Mouse (Mus musculus) heart, embryonic 16.5 days (tissue): ENCODE measurements around the gene Iscu. TPM values are rescaled to one million over a fixed set of nuclear protein-coding genes. Genes with fewer than 3 reads are reported as not detected.

Source experiments
- ATAC-seq: fragments of 200-750 bp; cut with Nextera tagmentation; replicated peaks from 2 replicates; pipeline ENCODE4 v1.8.0; 2017; ENCODE audit warnings: moderate number of reproducible peaks; ENCODE audit not compliant: insufficient read depth, low FRiP score; ENCODE audit errors: extremely low read depth
- H3K27ac ChIP-seq: fragments of 300-500 bp; sonication (generic); 2 replicates; pipeline ENCODE4 v1.5.1; 2014; ENCODE audit warnings: mild to moderate bottlenecking, low read length, control low read depth, moderate library complexity
- H3K27me3 ChIP-seq: fragments of 300-500 bp; sonication (generic); 2 replicates; pipeline ENCODE4 v1.6.1; 2014; ENCODE audit warnings: low read length, mixed read lengths; ENCODE audit not compliant: control insufficient read depth, insufficient read depth
- H3K36me3 ChIP-seq: fragments of 300-500 bp; sonication (generic); 2 replicates; pipeline ENCODE4 v1.6.1; 2014; ENCODE audit not compliant: control insufficient read depth, insufficient read depth
- H3K4me1 ChIP-seq: fragments of 300-500 bp; sonication (generic); 2 replicates; pipeline ENCODE4 v1.6.1; 2014; ENCODE audit warnings: low read length, mixed read lengths; ENCODE audit not compliant: control insufficient read depth, insufficient read depth
- H3K4me2 ChIP-seq: fragments of 300-500 bp; sonication (generic); 2 replicates; pipeline ENCODE4 v1.6.1; 2014; ENCODE audit warnings: low read depth, mild to moderate bottlenecking, control low read depth, low read length
- H3K4me3 ChIP-seq: fragments of 300-500 bp; sonication (generic); 2 replicates; pipeline ENCODE4 v1.5.1; 2014; ENCODE audit warnings: mild to moderate bottlenecking, control low read depth, low read length
- H3K9ac ChIP-seq: fragments of 300-500 bp; sonication (generic); 2 replicates; pipeline ENCODE4 v1.6.1; 2014; ENCODE audit warnings: low read length, control low read depth
- H3K9me3 ChIP-seq: fragments of 300-500 bp; sonication (generic); replicated peaks from 2 replicates; pipeline ENCODE4 v1.6.1; 2016; ENCODE audit warnings: low read length; ENCODE audit not compliant: control insufficient read depth
- WGBS: fragments of 180-500 bp; shearing (Covaris S2); extraction: QIAGEN DNeasy Blood & Tissue Kit; methylation state at CpG from one replicate; pipeline ENCODE4 v1.1.7; 2014; 5-methylcytosine and 5-hydroxymethylcytosine counted together
- polyA plus RNA-seq: library from polyadenylated mRNA; unstranded; fragments of >200 nt; fragmentation: Nextera tagmentation; extraction: Ambion mirVana; gene quantifications from 2 replicates; pipeline ENCODE4 v1.2.1, GENCODE M21; 2015

Gene Iscu
- polyA plus RNA-seq, 1 experiment from 2014 or later, result 136 TPM

- no peak overlapping the region for H3K9ac ChIP-seq
- H3K27me3 ChIP-seq, result peaks cover 3% of the 10 kb centered on the region; the same call in 1 of the 2 replicates
- WGBS, result 64% methylated on average over 16 of the region's 16 CpGs
- no peak overlapping the region for H3K4me2 ChIP-seq
- H3K27ac ChIP-seq, result no peak overlapping the region
- no peaks in the 10 kb centered on the region for H3K36me3 ChIP-seq
- no peak for ATAC-seq
- H3K4me3 ChIP-seq, result no peak overlapping the region
- no peaks in the 10 kb centered on the region for H3K9me3 ChIP-seq
- peaks cover 6% of the 10 kb centered on the region; the same call in 1 of the 2 replicates for H3K4me1 ChIP-seq
Measured at GRCm38 (mm10) chr5:113791197-113792095, 18.9 kb downstream of the Iscu start.

DNA sequence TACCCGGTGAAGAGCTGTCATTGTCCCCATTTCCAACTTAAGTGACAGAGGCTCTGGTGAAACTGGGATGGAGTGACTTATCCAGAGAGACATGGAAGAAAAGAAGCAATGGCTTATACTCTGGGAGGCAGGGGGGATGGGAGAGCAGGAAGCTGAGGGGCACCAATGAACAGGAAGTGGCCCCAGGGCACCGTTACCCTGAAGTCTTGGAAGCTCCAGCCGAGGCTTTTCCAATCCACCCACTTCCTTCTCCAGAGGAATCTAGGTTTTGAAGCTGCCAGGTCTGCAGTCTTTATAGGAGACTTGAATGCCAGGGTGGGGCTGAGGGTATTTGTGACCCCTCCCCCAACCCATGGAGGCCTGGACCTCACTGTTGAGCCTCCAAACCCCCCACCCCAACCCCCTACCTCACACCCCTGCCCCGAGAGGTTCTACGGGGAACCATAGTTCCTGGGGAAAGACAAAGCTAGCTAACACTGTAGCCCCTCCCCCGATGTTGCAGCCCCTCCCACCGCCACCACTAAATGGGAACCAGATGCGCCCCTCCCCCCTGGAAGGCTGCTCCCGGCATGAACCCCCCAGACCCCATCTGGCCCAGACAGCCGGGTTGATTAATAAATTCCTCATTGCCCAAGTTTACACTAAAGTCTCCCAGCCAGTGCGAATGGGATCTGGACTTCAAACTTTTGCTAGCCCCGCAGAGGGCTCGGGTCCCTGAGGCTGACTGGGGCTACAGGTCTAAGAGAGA lies 24.0 kb downstream of the Iscu start:
- no peak for ATAC-seq
- 7% methylated on average over 13 of the region's 13 CpGs for WGBS
- H3K9me3 ChIP-seq, result no peaks in the 10 kb centered on the region
- H3K9ac ChIP-seq, result 0 out of 2 replicates have a peak overlapping the region, but pooled peaks have one; percentile 43
- H3K27ac ChIP-seq, result peak overlapping the region; percentile 30; the same call in 1 of the 2 replicates
- no peak overlapping the region for H3K4me3 ChIP-seq
- peaks cover 12% of the 10 kb centered on the region for H3K27me3 ChIP-seq
- H3K36me3 ChIP-seq, result no peaks in the 10 kb centered on the region
- peak overlapping the region; percentile 21 for H3K4me2 ChIP-seq
- H3K4me1 ChIP-seq, result peaks cover 12% of the 10 kb centered on the region

- H3K4me2 ChIP-seq, result peak overlapping the region; percentile 21
- WGBS, result 23% methylated on average over 19 of the region's 19 CpGs
- no peak for ATAC-seq
- peak overlapping the region; percentile 30; the same call in 1 of the 2 replicates for H3K27ac ChIP-seq
- peaks cover 12% of the 10 kb centered on the region for H3K4me1 ChIP-seq
- H3K36me3 ChIP-seq, result no peaks in the 10 kb centered on the region
- H3K4me3 ChIP-seq, result no peak overlapping the region
- no peaks in the 10 kb centered on the region for H3K9me3 ChIP-seq
- H3K27me3 ChIP-seq, result peaks cover 12% of the 10 kb centered on the region
- 0 out of 2 replicates have a peak overlapping the region, but pooled peaks have one; percentile 43 for H3K9ac ChIP-seq
Measured at GRCm38 (mm10) chr5:113797149-113797882, 24.8 kb downstream of the Iscu start.

GRCm38 (mm10) chr5:113798525-113798924 lies 26.0 kb downstream of the Iscu start:
- Histone ChIP-seq H3K9me3 (no peaks in the 10 kb centered on the region), H3K27me3 (peaks cover 12% of the 10 kb centered on the region), H3K4me2 (peak overlapping the region; percentile 0; the same call in 1 of the 2 replicates), H3K9ac (no peak overlapping the region), H3K4me1 (peaks cover 12% of the 10 kb centered on the region), H3K36me3 (no peaks in the 10 kb centered on the region), H3K4me3 (no peak overlapping the region), H3K27ac (no peak overlapping the region)
- 63% methylated on average over 9 of the region's 9 CpGs for WGBS
- ATAC-seq, result no peak

GRCm38 (mm10) chr5:113799691-113800090 lies 27.1 kb downstream of the Iscu start:
- peak overlapping the region; percentile 46; the same call in 1 of the 2 replicates for H3K27ac ChIP-seq
- peak overlapping the region; percentile 43 for H3K4me3 ChIP-seq
- H3K4me2 ChIP-seq, result peak overlapping the region; percentile 49
- H3K9ac ChIP-seq, result peak overlapping the region; percentile 39
- no peaks in the 10 kb centered on the region for H3K36me3 ChIP-seq
- H3K27me3 ChIP-seq, result peaks cover 12% of the 10 kb centered on the region
- 49% methylated on average over 5 of the region's 5 CpGs for WGBS
- H3K9me3 ChIP-seq, result no peaks in the 10 kb centered on the region
- no peak for ATAC-seq
- H3K4me1 ChIP-seq, result peaks cover 12% of the 10 kb centered on the region

GRCm38 (mm10) chr5:113800280-113800679 lies 27.7 kb downstream of the Iscu start, which contains the start of gene Tmem119:
TSS of gene Tmem119 (minus strand) at chr5:113800516.
- WGBS, result under 1% methylated on average over 11 of the region's 11 CpGs
- peak within 1 kb of the TSS; percentile 39 for H3K9ac ChIP-seq
- peaks cover 9% of the 10 kb centered on the region for H3K27me3 ChIP-seq
- H3K36me3 ChIP-seq, result no peaks in the 10 kb centered on the region
- peaks cover 12% of the 10 kb centered on the region for H3K4me1 ChIP-seq
- peak within 1 kb of the TSS; percentile 49 for H3K4me2 ChIP-seq
- peak within 1 kb of the TSS; percentile 43 for H3K4me3 ChIP-seq
- ATAC-seq, result peak; percentile 83
- peak within 1 kb of the TSS; percentile 46; the same call in 1 of the 2 replicates for H3K27ac ChIP-seq
- no peaks in the 10 kb centered on the region for H3K9me3 ChIP-seq

DNA sequence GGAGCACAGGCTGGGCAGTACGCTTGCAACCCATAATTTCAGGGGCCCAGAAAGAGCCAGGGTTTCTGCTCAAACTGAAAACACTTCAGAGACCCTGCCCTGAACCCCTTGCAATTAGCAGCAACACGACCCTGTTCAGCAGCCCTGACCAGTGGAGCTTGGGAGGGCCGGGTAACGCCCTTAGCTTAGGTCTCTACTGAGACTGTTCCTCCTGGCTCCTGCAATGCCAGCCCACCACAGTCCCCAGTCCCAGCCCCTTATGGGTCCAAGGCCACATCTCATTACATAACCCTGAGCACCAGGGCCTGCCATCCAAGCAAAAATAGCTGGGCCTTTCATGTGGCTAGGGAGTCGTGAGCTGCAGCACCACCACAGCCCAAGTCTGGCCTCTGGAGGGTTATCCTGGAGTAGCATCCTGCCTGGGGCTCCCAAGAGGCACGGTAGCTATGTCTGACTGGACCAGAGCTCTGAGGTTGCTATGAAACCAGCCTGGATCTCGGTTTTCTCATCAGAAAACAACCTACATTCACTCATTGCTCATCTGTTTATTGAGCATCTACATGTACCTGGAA lies 31.9 kb downstream of the Iscu start:
- ATAC-seq, result no peak
- no peak overlapping the region for H3K9ac ChIP-seq
- H3K36me3 ChIP-seq, result no peaks in the 10 kb centered on the region
- H3K9me3 ChIP-seq, result no peaks in the 10 kb centered on the region
- H3K4me2 ChIP-seq, result no peak overlapping the region
- H3K27ac ChIP-seq, result no peak overlapping the region
- peaks cover under 1% of the 10 kb centered on the region; the same call in 1 of the 2 replicates for H3K27me3 ChIP-seq
- 53% methylated on average over 7 of the region's 7 CpGs for WGBS
- H3K4me3 ChIP-seq, result no peak overlapping the region
- H3K4me1 ChIP-seq, result 0 out of 2 replicates have a peak, but pooled peaks cover 6% of the 10 kb centered on the region

GRCm38 (mm10) chr5:113805301-113805700 lies 32.8 kb downstream of the Iscu start:
- H3K9me3 ChIP-seq, result no peaks in the 10 kb centered on the region
- H3K36me3 ChIP-seq, result no peaks in the 10 kb centered on the region
- no peak overlapping the region for H3K4me2 ChIP-seq
- no peaks in the 10 kb centered on the region for H3K27me3 ChIP-seq
- ATAC-seq, result no peak
- H3K27ac ChIP-seq, result no peak overlapping the region
- WGBS, result 83% methylated on average over 9 of the region's 9 CpGs
- 0 out of 2 replicates have a peak, but pooled peaks cover 2% of the 10 kb centered on the region for H3K4me1 ChIP-seq
- no peak overlapping the region for H3K9ac ChIP-seq
- H3K4me3 ChIP-seq, result no peak overlapping the region
